ENCODE assay signal across 20 mouse cellular contexts in the genomic region with DNA sequence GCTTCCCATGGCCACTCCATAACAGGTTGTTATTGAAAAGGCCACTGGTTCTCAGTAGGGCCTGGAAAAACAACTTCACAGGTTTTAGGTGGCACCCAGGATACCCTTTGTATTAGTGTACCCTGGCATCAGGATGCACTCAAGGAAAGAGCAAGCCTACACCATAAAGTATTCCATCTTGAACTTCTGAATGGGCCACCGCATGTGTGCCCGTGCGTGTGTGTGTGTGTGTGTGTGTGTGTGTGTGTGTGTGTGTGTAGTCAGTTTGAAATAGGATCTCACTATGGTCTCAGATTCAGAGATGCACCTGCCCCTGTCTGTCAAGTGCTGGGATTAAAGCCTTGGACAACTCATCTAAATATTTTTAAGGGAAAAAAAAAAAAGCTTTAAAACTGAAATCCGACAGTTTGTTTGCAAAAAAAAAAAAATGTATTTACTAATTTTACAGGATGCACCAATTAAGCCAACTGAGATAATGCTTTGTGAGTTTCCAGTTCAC. TPM values are rescaled to one million over a fixed set of nuclear protein-coding genes. Genes with fewer than 3 reads are reported as not detected.
A peak's percentile ranks its signal among the peaks of the same experiment; 100 is the strongest.
DNase-seq lines count a peak whose midpoint lies in the region; ATAC-seq lines count a peak whose summit lies in the region.
"Had no signal": no experiment of that assay in that cellular context is flagged by ENCODE, and none has a peak within 500 bp of the region (broad histone marks: within the 10 kb centered on the region; RNA-seq: fewer than 3 reads in every experiment).

No protein-coding gene starts in this region.

- H3K4me2 ChIP-seq in kidney, embryonic 16.5 days (replicated peaks; ENCODE audit: low read depth, low read length) = no peak overlapping the region

- DNase-seq in kidney, adult 18-20 months = no peak
- DNase-seq in gastrocnemius, adult 18-20 months (ENCODE audit: low spot score) = peak; percentile 54
- no peak for DNase-seq in limb, embryonic 10.5 days (ENCODE audit: low spot score)
- DNase-seq in lung, postnatal 4 days = no peak
- no peak for DNase-seq in left cerebral cortex, postnatal 4 days
- DNase-seq in spleen, postnatal 14 days (ENCODE audit: low spot score in 2 of 2) = no peak
- DNase-seq: adrenal gland, postnatal 25 days; B cell, adult 2 months; cerebellum, adult 9-11 months; layer of hippocampus, postnatal 36 days; lung, adult 18-20 months; right cerebral cortex, postnatal 25 days; thymus, adult 2 months had no signal

- no peak overlapping the region for H3K4me3 ChIP-seq in kidney, embryonic 16.5 days (ENCODE audit: low read length)
- H3K4me3 ChIP-seq in limb, embryonic 10.5 days = no peak overlapping the region

- peaks cover 9% of the 10 kb centered on the region; the same call in 1 of the 2 replicates for H3K4me1 ChIP-seq in kidney, embryonic 16.5 days (ENCODE audit: insufficient read depth, low read length)
- H3K4me1 ChIP-seq in limb, embryonic 10.5 days = peaks cover 13% of the 10 kb centered on the region

- intact Hi-C loops in left cerebral cortex, postnatal 4 days (cut with DNase I) = no loop called here

- peak; percentile 9; the same call in 1 of the 2 replicates for ATAC-seq in kidney, embryonic 16.5 days (ENCODE audit: low FRiP score, low TSS enrichment)

- H3K27ac ChIP-seq in kidney, embryonic 16.5 days (ENCODE audit: low read length) = no peak overlapping the region
- 0 out of 2 replicates have a peak overlapping the region, but pooled peaks have one; percentile 90 for H3K27ac ChIP-seq in limb, embryonic 10.5 days
- H3K27ac ChIP-seq: hindbrain, embryonic 13.5 days; intestine, embryonic 15.5 days; neural tube, embryonic 13.5 days had no signal

- 87% methylated on average over 4 of the region's 4 CpGs for WGBS in kidney, embryonic 16.5 days
- 79% methylated on average over 4 of the region's 4 CpGs for WGBS in limb, embryonic 10.5 days

- no peaks in the 10 kb centered on the region for H3K9me3 ChIP-seq in kidney, embryonic 16.5 days (ENCODE audit: low read length)
- no peaks in the 10 kb centered on the region for H3K9me3 ChIP-seq in limb, embryonic 10.5 days (replicated peaks)
- H3K9me3 ChIP-seq: hindbrain, embryonic 13.5 days; intestine, embryonic 15.5 days; limb, embryonic 15.5 days; midbrain, embryonic 10.5 days; neural tube, embryonic 13.5 days had no signal

- H3K9ac ChIP-seq in kidney, embryonic 16.5 days (replicated peaks; ENCODE audit: low read length) = no peak overlapping the region
- H3K9ac ChIP-seq: hindbrain, embryonic 13.5 days; intestine, embryonic 15.5 days; limb, embryonic 15.5 days; neural tube, embryonic 13.5 days had no signal

- no peaks in the 10 kb centered on the region for H3K27me3 ChIP-seq in kidney, embryonic 16.5 days (ENCODE audit: insufficient read depth, low read length)
- H3K27me3 ChIP-seq in limb, embryonic 10.5 days (ENCODE audit: low read depth, poor library complexity, severe bottlenecking) = no peaks in the 10 kb centered on the region
- H3K27me3 ChIP-seq: hindbrain, embryonic 13.5 days; intestine, embryonic 15.5 days; limb, embryonic 15.5 days; neural tube, embryonic 13.5 days had no signal

- no peaks in the 10 kb centered on the region for H3K36me3 ChIP-seq in kidney, embryonic 16.5 days (ENCODE audit: insufficient read depth, low read length)
- no peaks in the 10 kb centered on the region for H3K36me3 ChIP-seq in limb, embryonic 10.5 days
- H3K36me3 ChIP-seq: hindbrain, embryonic 13.5 days; intestine, embryonic 15.5 days; limb, embryonic 15.5 days; midbrain, embryonic 10.5 days; neural tube, embryonic 13.5 days had no signal

RNA-seq across cellular contexts. Expression of gene Lama2, which starts 2.0 kb away (rescaled TPM):
- 12.7 and 16.0 TPM in 2 replicates for polyA plus RNA-seq in kidney, embryonic 16.5 days (2015; fragmentation: Nextera tagmentation; extraction: Ambion mirVana)
- 10 to 100 TPM; 34.9 to 43.3 TPM for total RNA-seq in gastrocnemius, adult 18-20 months (2021)
- polyA plus RNA-seq in limb, embryonic 10.5 days (2016; fragmentation: Nextera tagmentation; extraction: Ambion mirVana) = 6.3 and 9.2 TPM in 2 replicates
- total RNA-seq in left cerebral cortex, postnatal 4 days (2021) = 10 to 100 TPM; 12.3 to 15.2 TPM
- total RNA-seq: monocyte, adult 5-6 weeks had no signal
